Mouse (Mus musculus) megakaryocyte, embryonic 14.5 days (primary cell): ENCODE measurements at regions not wholly inside any gene's neighbourhood (a gene's known extent, or its start where the extent isn't known, plus 50 kb on each side); places are given as distances from the start of the nearest gene placed in this dataset.

Experiments used
- FLI1 ChIP-seq: IDR thresholded peaks from 2 replicates; pipeline ENCODE4 v1.6.1; 2012; ENCODE audit warnings: low read length, inconsistent platforms, mixed read lengths
- GATA1 ChIP-seq: IDR thresholded peaks from 3 replicates; pipeline ENCODE4 v1.6.1; 2012; ENCODE audit warnings: mixed read lengths, low read length, inconsistent platforms, borderline replicate concordance

DNA sequence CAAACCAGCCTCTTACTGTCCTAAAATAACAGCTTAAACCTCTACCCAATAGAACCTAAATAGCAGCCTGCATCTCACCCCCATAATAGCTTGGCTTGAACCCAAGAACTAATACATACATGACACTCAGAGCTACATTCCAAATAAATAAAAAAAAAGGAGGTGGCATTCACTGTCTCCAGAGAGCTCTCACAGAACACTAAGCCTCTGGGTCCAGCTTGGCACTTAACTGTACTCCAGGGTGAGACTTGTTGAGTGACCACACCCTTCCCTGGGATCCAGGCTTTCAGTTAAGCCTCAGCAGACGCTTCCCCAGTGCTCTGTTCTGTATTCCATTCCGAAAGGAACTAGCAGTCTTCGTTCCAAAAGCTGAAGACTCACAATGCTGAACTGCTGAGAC is 186.3 kb upstream of the Tsc22d2 start:
- TF ChIP-seq FLI1, result no peak
- no peak for TF ChIP-seq GATA1
